Mouse (Mus musculus): ENCODE results near the gene Zfp160. TPM values are rescaled to one million over a fixed set of nuclear protein-coding genes. Genes with fewer than 3 reads are reported as not detected.
"Not testable (repeated sequence)": the region's sequence is repeated elsewhere in the genome, so short reads cannot be mapped to it uniquely, and the experiment has no call there.

Gene Zfp160
- polyA plus RNA-seq, 1 experiment from 2014 or later = 19.9 TPM

GRCm38 (mm10) chr17:21053267-21053666 lies 44.6 kb downstream of the Zfp160 start:
- Histone ChIP-seq H3K27ac (replicated peaks) (no peak overlapping the region), H3K4me3 (no peak overlapping the region), H3K4me1 (no peaks in the 10 kb centered on the region), H3K36me3 (no peaks in the 10 kb centered on the region), H3K4me2 (replicated peaks) (no peak overlapping the region), H3K9me3 (no peaks in the 10 kb centered on the region), H3K27me3 (no peaks in the 10 kb centered on the region), H3K9ac (replicated peaks) (no peak overlapping the region)
- WGBS = 97% methylated on average over 2 of the region's 2 CpGs
- no peak for ATAC-seq (replicated peaks)

DNA sequence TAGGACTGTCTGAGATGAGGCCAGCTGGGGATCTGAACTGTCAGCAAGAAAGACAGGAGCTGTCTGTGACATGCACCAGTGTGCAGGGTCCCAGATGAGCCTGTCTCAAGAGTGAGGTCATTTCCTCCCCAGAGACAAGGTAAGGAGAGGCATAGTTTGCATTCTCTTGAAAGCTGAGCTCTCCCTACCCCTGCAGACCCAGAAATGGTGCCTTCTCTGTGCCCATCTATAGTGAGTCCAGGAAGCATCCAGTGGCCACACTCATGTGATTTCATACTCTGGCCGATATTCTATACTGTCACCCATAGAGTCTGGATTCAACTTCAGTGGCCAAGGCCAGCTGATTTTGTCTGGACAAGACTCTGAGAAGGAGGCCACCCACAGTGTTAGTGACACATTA lies 46.4 kb downstream of the Zfp160 start:
- H3K4me3 ChIP-seq; H3K27ac ChIP-seq (replicated peaks); H3K27me3 ChIP-seq; H3K36me3 ChIP-seq; ATAC-seq (replicated peaks); H3K9ac ChIP-seq (replicated peaks); H3K4me2 ChIP-seq (replicated peaks); H3K4me1 ChIP-seq; H3K9me3 ChIP-seq: not testable (repeated sequence)
- WGBS = 93% methylated on average over 1 of the region's 1 CpGs

DNA sequence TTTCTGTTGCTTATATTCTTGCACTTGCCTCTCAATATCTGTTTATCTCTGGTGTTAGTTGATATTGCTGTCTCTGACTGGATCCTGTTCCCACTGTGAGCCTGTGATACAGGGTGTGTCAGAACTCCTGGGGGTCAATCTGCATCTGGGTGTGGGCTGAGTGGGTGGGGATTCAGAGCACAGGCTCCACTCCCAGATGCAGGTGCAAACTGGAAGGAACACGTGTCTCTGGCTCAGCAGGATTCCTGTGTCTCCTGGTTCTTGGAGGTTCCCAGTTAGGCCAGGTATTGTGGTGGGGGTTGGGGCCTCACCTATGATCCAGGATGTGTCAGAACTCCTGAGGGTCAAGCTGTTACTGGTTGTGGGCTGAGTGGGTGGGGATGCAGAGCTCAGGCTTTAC lies 56.8 kb downstream of the Zfp160 start:
- ATAC-seq (replicated peaks) = no peak
- 27% methylated on average over 1 of the region's 1 CpGs for WGBS
- Histone ChIP-seq H3K9me3 (0 out of 2 replicates have a peak, but pooled peaks cover 4% of the 10 kb centered on the region), H3K4me1 (no peaks in the 10 kb centered on the region), H3K4me2 (replicated peaks) (no peak overlapping the region), H3K9ac (replicated peaks) (no peak overlapping the region), H3K4me3 (no peak overlapping the region), H3K27ac (replicated peaks) (no peak overlapping the region), H3K36me3 (no peaks in the 10 kb centered on the region), H3K27me3 (no peaks in the 10 kb centered on the region)

DNA sequence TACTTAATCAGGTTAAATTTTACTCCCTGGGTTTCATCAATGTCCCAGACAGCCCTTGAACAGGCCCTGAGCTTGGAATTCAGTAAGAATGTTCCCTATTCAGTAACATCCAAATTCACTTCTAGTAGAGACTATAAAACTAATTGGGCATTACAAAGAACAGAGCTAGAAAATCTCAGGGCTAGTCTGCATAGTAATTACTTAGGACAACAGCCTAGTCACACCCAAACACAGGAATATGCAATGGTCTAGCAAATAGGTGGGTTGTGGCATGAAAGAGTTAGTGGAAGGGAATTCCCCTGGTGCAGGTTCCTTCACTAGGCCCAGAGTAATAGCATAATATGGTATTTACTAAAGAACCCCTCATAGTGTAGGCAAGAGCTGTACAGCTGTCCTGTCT lies 58.3 kb downstream of the Zfp160 start:
- Histone ChIP-seq H3K4me1 (no peaks in the 10 kb centered on the region), H3K4me2 (replicated peaks) (no peak overlapping the region), H3K9me3 (0 out of 2 replicates have a peak, but pooled peaks cover 4% of the 10 kb centered on the region), H3K27ac (replicated peaks) (no peak overlapping the region), H3K4me3 (no peak overlapping the region), H3K9ac (replicated peaks) (no peak overlapping the region), H3K36me3 (no peaks in the 10 kb centered on the region), H3K27me3 (no peaks in the 10 kb centered on the region)
- no peak for ATAC-seq (replicated peaks)

DNA sequence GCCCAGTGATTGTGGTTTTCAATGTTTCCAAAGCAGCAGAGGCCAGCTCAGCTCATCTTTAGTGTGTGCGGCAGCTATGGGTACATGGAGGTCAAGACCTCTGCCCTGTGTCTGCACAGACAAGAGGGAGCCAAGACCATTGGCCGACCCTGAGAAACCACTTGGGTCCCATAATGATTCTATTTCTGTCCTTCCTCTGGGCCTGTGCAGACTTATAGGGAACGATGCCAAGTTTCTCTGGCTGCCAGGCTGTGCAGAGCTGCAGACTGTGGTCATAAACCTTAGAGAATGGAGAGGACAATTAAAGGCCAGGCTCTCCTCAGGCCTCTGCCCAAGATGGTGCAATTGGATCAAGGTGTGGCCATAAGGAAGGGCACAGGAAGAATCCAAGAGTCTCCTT lies 60.7 kb downstream of the Zfp160 start:
- WGBS = no CpG with 5 or more reads among the region's 3 CpGs

DNA sequence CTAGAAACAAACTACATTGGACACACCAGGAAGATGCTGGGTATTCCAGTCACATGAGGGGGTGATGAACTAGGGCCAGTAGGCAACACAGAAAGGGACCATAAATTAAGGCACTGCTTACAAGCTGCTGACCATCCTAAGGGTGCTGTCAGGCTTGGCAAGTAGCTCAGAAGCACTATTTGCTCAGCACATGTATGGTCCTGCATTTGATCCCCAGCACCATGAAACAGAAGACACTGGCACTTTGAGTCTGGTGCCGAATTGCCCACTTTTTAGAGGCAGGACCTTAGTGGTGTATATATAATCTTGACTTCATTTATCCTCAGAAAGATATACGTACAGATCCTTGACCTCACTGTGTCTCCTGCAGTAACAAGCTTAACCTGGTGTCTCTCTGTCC lies 62.3 kb downstream of the Zfp160 start:
- not testable (repeated sequence) for ATAC-seq (replicated peaks); H3K4me2 ChIP-seq (replicated peaks); H3K9ac ChIP-seq (replicated peaks); H3K9me3 ChIP-seq; H3K36me3 ChIP-seq; H3K27ac ChIP-seq (replicated peaks); H3K4me3 ChIP-seq; H3K27me3 ChIP-seq; H3K4me1 ChIP-seq
- WGBS = 87% methylated on average over 2 of the region's 2 CpGs

More for the DNA sequence above, 60.7 kb downstream of the Zfp160 start:
- not testable (repeated sequence) for H3K9ac ChIP-seq (replicated peaks); H3K4me1 ChIP-seq; H3K36me3 ChIP-seq; ATAC-seq (replicated peaks); H3K4me2 ChIP-seq (replicated peaks); H3K4me3 ChIP-seq; H3K27me3 ChIP-seq; H3K9me3 ChIP-seq; H3K27ac ChIP-seq (replicated peaks)

Other genes with a start within 250 kb of the Zfp160 start
- not detected in 2 replicates for gene Vmn1r228, start 222.7 kb upstream of the Zfp160 start, polyA plus RNA-seq (2015; fragmentation: Nextera tagmentation; extraction: Ambion mirVana)
- gene Vmn1r229, start 197.3 kb upstream of the Zfp160 start, polyA plus RNA-seq (2015; fragmentation: Nextera tagmentation; extraction: Ambion mirVana) = not detected in 2 replicates
- not detected in 2 replicates for gene Vmn1r230, start 168.5 kb upstream of the Zfp160 start, polyA plus RNA-seq (2015; fragmentation: Nextera tagmentation; extraction: Ambion mirVana)
- gene Vmn1r231, start 103.8 kb upstream of the Zfp160 start, polyA plus RNA-seq (2015; fragmentation: Nextera tagmentation; extraction: Ambion mirVana) = not detected in 2 replicates
- not detected in 2 replicates for gene Vmn1r232, start 89.2 kb upstream of the Zfp160 start, polyA plus RNA-seq (2015; fragmentation: Nextera tagmentation; extraction: Ambion mirVana)
- 617 and 640 TPM in 2 replicates for gene Ppp2r1a, start 63.6 kb upstream of the Zfp160 start, polyA plus RNA-seq (2015; fragmentation: Nextera tagmentation; extraction: Ambion mirVana)
- gene Vmn1r233, start 12.4 kb upstream of the Zfp160 start, polyA plus RNA-seq (2015; fragmentation: Nextera tagmentation; extraction: Ambion mirVana) = not detected in 2 replicates
- not detected in 2 replicates for gene Vmn1r234, start 217.2 kb downstream of the Zfp160 start, polyA plus RNA-seq (2015; fragmentation: Nextera tagmentation; extraction: Ambion mirVana)
- not detected in 2 replicates for gene Vmn1r235, start 247.5 kb downstream of the Zfp160 start, polyA plus RNA-seq (2015; fragmentation: Nextera tagmentation; extraction: Ambion mirVana)

All from forebrain, embryonic 15.5 days (tissue).